Mouse (Mus musculus) brain, embryonic 14.5 days (tissue): ENCODE measurements around the gene Fer1l5. TPM values are rescaled to one million over a fixed set of nuclear protein-coding genes. Genes with fewer than 3 reads are reported as not detected.
A peak's percentile ranks its signal among the peaks of the same experiment; 100 is the strongest.

Experiments
- DNase-seq: peaks from one replicate; pipeline ENCODE4 v3.0.0-alpha.2; 2011; ENCODE audit warnings: low read depth
- CTCF ChIP-seq: fragments of 200-500 bp; IDR thresholded peaks from 2 replicates; pipeline ENCODE4 v1.5.1; 2012; ENCODE audit warnings: inconsistent platforms, mild to moderate bottlenecking, moderate library complexity, borderline replicate concordance; ENCODE audit not compliant: insufficient read depth, insufficient read length; ENCODE audit errors: extremely low read depth
- POLR2A ChIP-seq: fragments of 200-500 bp; IDR thresholded peaks from 2 replicates; pipeline ENCODE4 v1.6.1; 2012; ENCODE audit warnings: mild to moderate bottlenecking, inconsistent platforms, borderline replicate concordance; ENCODE audit not compliant: poor library complexity, insufficient read depth, insufficient read length, severe bottlenecking; ENCODE audit errors: extremely low read depth
- polyA plus RNA-seq: library from polyadenylated mRNA; depleted of rRNA; stranded (reverse); fragments of >200 nt; gene quantifications from 2 replicates; pipeline ENCODE4 v1.2.3, GENCODE M21; 2012; rRNA removed

Gene Fer1l5
- polyA plus RNA-seq = 0.03 and 0.07 TPM in 2 replicates

DNA sequence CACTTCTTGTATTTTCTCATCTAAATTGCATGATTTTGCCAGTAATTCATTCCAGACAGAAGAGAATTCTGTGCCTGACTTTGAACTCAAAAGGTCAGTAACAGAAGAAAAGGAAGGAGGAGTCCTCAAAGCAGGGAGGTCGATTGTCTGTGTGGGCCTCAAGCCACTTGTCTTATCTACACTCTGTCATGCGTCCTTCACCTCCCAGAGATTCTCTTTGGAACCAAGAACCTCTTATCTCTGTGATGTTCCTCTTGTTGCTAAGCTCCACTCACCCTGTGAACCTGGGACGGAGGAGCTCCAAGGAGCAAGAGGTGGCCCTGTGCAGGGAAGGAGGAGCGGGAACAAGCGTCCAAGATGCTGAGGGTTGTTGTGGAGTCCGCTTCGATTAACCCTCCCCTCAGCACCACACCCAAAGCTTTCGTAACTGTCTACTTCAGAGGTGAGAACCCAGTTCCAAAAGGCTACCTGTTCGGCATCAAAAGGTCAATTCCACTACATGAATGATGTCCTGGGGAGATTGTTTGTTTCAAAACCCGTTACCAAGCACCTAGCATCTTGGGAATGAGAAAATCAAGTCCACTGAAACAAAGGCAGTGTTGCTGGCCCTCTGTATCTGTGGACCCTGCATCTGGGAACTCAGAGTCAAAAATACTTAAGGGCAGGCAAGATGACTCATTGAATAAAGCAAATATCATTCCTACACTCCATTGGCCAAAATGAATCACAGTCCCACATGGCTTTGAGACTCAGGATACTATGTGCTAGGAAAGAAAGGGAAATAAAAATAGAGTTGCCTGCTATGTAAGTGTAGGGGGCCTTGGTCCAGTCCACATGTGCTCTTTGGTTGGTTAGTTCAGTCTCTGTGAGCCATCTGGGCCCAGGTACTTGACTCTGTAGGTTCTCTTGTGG, at the start of gene Fer1l5:
Gene Fer1l5 (plus strand): TSS at position 358 of the 912 bp plus-strand sequence.
- DNase-seq = no peak

DNA sequence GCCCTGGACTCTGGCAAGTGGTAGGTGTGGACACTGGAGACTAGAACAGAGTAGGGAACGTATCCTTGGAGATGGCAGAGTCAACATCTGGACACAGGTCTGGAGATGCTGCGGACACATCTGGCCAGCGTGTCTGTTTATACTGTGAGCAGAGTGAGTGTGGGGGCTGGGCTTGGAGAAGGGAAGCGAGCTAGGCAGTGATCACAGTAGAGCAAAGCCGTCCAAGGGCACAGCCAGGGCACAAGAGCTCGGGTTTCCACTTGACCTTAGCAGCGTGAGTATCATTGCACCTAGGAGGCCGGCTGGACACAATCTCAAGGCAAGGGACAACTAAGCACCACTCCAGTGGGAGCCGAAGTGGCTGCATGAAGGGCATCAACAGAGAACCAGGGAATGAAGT, 49.0 kb upstream of the Fer1l5 start:
- DNase-seq = no peak
- TF ChIP-seq POLR2A = no peak
- TF ChIP-seq CTCF = no peak

More for the DNA sequence above, at the start of gene Fer1l5:
- TF ChIP-seq POLR2A (no peak), CTCF (no peak)

DNA sequence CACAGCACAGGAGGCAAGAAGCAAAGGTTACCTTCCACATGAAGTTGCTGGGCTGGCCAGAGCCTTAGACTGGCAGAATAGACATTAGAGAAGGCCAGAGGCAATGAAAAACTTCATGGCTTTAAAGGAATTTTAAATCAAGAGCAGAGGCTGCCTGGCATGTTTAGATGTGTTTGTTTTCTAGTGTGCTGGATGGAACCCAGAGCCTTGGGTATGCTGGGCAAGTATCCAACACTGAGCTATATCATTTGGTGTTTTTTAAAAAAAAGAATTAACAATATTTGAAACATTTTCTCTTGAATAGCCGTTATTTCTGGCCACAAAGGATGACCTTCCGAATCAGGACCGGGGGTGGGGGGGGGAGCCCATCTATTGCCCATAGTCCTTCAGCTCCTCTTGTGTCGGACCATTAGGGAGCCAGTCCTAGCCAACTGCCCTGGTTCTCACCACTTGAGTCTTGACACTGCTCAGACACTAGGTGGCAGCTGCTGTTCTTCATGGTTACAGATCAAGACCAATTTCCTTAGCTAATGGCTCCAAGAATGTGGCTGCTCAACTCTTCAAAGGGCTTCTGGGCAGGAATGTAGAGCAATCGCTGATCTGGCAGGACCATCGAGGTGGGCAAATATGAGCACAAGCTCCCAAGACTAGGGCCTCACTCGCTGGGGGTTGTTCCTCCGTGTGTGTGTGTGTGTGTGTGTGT, 48.2 kb upstream of the Fer1l5 start:
- TF ChIP-seq CTCF = peak; percentile 59; the same call in 1 of the 2 replicates
- TF ChIP-seq POLR2A = no peak
- DNase-seq = peak; percentile 82

DNA sequence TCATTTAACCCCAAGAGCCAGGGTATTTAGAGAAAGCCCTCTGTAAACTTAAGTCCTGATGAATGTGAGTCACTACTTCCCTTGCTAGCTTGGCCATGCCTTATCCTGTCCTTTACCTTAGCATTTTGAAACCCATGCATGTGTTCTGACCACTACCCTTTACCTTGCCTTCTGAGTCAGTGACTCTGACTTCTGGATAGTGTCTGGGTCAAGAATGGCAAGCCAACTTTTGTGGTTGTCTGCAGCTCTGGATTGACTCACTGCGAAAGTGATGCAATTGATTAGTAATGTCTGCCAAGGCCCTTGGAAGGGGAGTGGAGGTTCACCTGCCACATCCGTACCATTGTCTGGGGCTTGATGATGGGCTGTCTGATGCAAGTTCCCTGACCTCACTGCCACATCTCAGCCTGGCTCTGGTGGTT, 46.2 kb upstream of the Fer1l5 start:
- no peak for DNase-seq
- TF ChIP-seq POLR2A = no peak
- no peak for TF ChIP-seq CTCF

DNA sequence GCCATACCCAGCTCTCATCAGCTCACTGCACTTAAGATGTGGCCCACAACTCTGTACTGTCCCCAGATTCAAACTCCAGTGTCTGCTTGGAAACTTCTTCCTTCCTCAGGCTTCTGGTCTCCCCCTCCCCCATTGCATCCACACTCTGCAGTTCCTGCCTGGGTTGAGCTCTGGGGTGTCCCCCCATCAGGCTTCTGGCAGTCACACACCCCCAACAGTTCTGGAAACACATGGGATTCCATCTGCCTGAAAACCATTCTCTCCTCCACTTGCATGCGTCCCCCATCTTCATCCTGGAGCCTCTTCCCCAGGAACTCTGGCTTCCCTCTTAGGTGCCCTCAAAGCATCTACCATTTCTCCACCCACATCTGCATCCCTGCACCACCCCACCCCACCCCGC, 45.3 kb upstream of the Fer1l5 start:
- no peak for TF ChIP-seq CTCF
- no peak for TF ChIP-seq POLR2A
- no peak for DNase-seq

DNA sequence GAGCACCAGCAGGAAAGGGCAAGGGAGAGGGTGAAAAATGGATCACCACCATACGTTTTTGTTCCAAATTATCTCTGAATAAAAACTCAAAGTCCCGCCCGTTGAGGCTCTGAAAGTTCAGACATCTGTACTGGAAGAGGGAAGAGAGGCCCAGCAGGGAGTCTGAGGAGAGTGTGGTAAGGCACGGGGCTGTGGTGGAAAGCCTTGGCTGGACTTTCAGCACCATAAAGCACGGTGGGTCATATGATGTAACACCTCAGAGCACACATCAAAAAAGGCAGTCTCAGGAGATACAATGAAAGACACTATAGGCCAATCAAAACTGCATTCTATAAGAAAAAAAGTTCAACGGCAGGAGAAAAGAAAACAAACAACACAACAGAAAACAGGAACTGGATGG, 40.3 kb upstream of the Fer1l5 start:
- TF ChIP-seq CTCF (no peak), POLR2A (no peak)
- DNase-seq = no peak

DNA sequence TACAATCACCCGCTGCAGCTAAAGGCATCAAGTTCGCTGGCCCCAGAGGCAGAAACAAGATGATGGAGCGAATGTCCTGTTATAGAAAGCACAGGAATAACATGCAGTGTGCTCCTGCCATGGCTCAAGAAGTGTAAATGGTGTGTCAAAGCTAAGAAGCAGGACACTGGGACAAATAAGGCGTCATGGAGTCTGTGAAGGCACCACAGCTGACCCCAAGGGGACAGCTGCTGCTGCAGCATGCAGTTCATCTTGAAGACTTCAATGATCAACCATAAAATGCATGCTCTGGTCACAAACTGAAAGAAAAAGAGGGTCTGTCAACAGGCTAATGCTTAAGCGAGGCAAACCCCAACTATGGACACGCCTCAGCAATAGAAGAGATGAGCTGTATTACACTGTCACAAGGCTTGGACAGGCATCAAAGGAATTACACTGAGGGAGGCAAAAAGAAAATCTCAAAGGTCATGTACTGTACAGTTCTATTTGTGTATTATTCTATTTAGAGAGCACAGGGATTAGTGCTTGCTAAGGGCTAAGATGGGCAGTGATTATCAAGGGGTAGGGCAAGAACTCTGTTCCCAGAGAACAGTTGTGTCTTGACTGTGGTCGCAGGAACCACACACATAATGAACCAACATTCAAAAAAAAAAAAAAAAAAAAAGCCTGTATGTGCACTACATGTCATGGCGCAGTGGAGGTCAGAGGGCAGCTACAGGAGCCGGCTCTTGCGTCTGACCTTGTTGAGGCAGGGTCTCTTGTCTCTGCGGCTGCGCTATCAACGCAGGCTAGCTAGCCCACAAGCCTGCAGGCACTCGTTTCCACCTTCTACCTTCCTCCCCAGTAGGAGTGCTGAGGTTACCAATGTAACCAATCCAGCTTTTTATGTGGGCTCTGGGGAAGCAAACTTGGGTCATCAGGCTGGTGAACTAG, 38.9 kb upstream of the Fer1l5 start:
- DNase-seq = no peak
- TF ChIP-seq POLR2A (no peak), CTCF (no peak)

DNA sequence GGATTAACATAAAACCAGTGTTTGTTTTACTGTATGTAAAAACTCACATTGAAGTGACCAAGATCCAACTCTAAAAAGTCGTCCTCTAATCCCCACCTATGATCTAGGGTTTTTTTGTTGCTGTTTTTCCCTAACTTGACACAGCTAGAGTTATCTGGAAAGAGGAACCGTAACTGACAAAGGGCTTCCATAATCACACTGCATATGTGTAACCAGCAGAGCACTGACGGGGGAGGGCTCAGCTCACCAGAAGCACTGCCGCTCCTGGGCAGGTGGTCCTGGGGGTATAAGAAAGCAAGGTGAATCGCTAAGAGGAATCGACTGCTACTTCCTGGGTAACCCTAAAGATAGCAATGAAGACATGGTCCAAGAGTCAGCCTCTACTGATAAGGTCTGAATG, 29.5 kb upstream of the Fer1l5 start:
- no peak for DNase-seq
- TF ChIP-seq CTCF (no peak), POLR2A (no peak)

DNA sequence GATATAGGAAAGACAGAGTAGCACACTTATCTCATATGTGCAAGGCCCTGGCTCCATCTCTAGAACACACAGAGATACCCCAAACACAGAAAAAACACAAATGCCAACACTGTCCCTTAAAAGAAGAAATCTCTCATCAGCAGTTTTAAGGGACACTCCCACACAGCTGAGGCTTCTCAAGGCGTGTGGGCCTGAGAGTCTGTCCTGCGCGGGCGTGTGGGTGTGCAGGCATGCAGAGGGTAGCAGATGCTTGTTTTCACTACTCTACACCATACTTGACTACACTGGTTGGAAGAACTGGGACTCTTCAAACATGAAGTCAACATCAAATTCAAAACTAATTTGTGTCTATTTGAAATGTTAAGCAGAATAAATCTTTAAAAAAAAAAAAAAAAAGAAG, 19.7 kb upstream of the Fer1l5 start:
- no peak for DNase-seq
- TF ChIP-seq POLR2A (no peak), CTCF (no peak)

DNA sequence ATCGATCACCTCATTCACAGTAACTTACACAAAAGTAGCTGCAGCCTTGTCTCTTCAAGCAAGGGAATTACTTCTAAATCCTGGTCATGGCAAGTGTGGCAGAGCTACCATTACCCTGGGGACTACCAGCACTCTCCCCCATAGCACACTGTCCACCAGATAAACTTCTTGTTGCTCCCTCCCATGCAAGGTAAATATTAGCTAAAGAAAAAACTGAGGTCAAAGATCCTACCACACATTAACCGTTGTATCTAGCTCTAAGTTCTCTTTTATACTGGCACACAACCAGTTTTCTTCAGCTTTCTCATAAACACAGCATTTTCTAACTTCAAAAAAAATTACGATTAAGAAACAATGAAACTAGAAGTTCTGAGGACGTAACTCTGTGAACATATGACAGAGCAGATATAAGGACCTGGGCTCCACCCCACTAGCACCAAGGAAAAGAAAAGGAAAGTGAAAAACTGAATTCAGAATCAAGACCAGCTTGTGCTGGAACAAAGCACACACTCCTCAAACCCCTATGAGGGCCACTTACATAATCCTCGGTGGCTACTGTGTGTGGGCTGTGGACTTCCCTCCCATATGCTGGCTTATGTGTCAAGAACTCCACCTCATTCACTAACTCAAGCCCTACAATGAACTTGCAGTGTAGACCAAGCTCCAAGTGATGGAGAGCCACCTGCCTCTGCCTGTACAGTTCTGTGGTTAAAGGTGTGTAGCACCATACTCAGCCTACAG, 15.0 kb upstream of the Fer1l5 start:
- TF ChIP-seq CTCF = no peak
- TF ChIP-seq POLR2A = no peak
- DNase-seq = no peak

DNA sequence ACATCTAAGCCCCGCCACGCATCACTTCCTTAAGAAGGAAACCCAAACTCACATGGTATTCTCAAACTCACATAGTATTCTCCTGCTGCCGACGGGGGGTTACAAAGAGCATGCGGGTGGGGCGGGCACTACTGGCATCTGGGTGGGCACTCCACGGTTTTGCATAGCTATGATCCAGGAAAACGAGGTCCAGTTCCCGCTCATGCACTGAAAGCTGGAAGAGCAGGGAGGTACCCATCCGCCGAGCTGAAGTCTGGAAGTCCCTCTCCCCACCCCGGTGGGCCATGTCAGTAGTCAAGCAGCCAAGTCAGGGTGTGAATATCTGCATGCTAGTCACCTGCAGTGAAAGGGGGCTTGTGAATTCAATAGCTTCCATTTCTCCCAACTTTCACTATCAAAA, 4.4 kb upstream of the Fer1l5 start:
- TF ChIP-seq POLR2A = no peak
- TF ChIP-seq CTCF = no peak

More for the DNA sequence above, 4.4 kb upstream of the Fer1l5 start:
- DNase-seq = peak; percentile 9
